Mouse (Mus musculus) stomach, postnatal 0 days (tissue): ENCODE data around the gene Lrtm1. TPM values are rescaled to one million over a fixed set of nuclear protein-coding genes. Genes with fewer than 3 reads are reported as not detected.

Experiments used
- ATAC-seq: fragments of 200-750 bp; cut with Nextera tagmentation; 2 replicates; pipeline ENCODE4 v1.8.0; 2017; ENCODE audit not compliant: low FRiP score, low TSS enrichment
- DNase-seq: peaks from one replicate; pipeline ENCODE4 v3.0.0-alpha.2; 2016; ENCODE audit warnings: low spot score
- H3K27ac ChIP-seq: fragments of 300-500 bp; sonication (generic); replicated peaks from 2 replicates; pipeline ENCODE4 v1.5.1; 2014; ENCODE audit warnings: mild to moderate bottlenecking, control low read depth
- H3K27me3 ChIP-seq: fragments of 300-500 bp; sonication (generic); 2 replicates; pipeline ENCODE4 v1.6.1; 2014; ENCODE audit warnings: low read length; ENCODE audit not compliant: control insufficient read depth, insufficient read depth
- H3K36me3 ChIP-seq: fragments of 300-500 bp; sonication (generic); 2 replicates; pipeline ENCODE4 v1.6.1; 2014; ENCODE audit warnings: low read length, mixed read lengths; ENCODE audit not compliant: control insufficient read depth, insufficient read depth
- H3K4me1 ChIP-seq: fragments of 300-500 bp; sonication (generic); replicated peaks from 2 replicates; pipeline ENCODE4 v1.6.1; 2014; ENCODE audit warnings: antibody characterized with exemption; ENCODE audit not compliant: control insufficient read depth, insufficient read depth
- H3K4me2 ChIP-seq: fragments of 300-500 bp; sonication (generic); replicated peaks from 2 replicates; pipeline ENCODE4 v1.6.1; 2014; ENCODE audit warnings: low read depth, mild to moderate bottlenecking, control low read depth, moderate library complexity
- H3K4me3 ChIP-seq: fragments of 300-500 bp; sonication (generic); 2 replicates; pipeline ENCODE4 v1.5.1; 2014; ENCODE audit warnings: low read depth, low read length, control low read depth
- H3K9ac ChIP-seq: fragments of 300-500 bp; sonication (generic); 2 replicates; pipeline ENCODE4 v1.6.1; 2014; ENCODE audit warnings: mild to moderate bottlenecking, low read length, control low read depth, mixed read lengths
- H3K9me3 ChIP-seq: fragments of 300-500 bp; sonication (generic); 2 replicates; pipeline ENCODE4 v1.6.1; 2016; ENCODE audit warnings: low read length; ENCODE audit not compliant: control insufficient read depth
- CTCF ChIP-seq: IDR thresholded peaks from 2 replicates; pipeline ENCODE4 v1.5.1; 2016; ENCODE audit warnings: antibody characterized with exemption, low read depth, mild to moderate bottlenecking, moderate library complexity
- EP300 ChIP-seq: optimal IDR thresholded peaks from 2 replicates; pipeline ENCODE3; 2016; ENCODE audit warnings: antibody characterized with exemption
- WGBS: fragments of 180-500 bp; shearing (Covaris S2); extraction: QIAGEN DNeasy Blood & Tissue Kit; methylation state at CpG from one replicate; pipeline ENCODE4 v1.1.7; 2014; 5-methylcytosine and 5-hydroxymethylcytosine counted together
- polyA plus RNA-seq: library from polyadenylated mRNA; unstranded; fragments of >200 nt; fragmentation: Nextera tagmentation; extraction: Ambion mirVana; gene quantifications from 2 replicates; pipeline ENCODE4 v1.2.1, GENCODE M21; 2015

Lrtm1 gene
- polyA plus RNA-seq = 0.05 TPM in 1 of 2 replicates, not detected in the other

GRCm38 (mm10) chr14:29017883-29018282, at the start of gene Lrtm1:
Gene Lrtm1, plus strand, starts transcription at chr14:29018208.
- Histone ChIP-seq H3K36me3 (no peaks in the 10 kb centered on the region), H3K4me2 (no peak within 1 kb of the TSS), H3K27ac (no peak within 1 kb of the TSS), H3K27me3 (no peaks in the 10 kb centered on the region), H3K9ac (no peak within 1 kb of the TSS), H3K9me3 (no peaks in the 10 kb centered on the region), H3K4me1 (no peaks in the 10 kb centered on the region), H3K4me3 (no peak within 1 kb of the TSS)
- DNase-seq (no peak), ATAC-seq (no peak)
- TF ChIP-seq EP300 (no peak), CTCF (no peak)
- WGBS = 30% methylated on average over 5 of the region's 5 CpGs

DNA sequence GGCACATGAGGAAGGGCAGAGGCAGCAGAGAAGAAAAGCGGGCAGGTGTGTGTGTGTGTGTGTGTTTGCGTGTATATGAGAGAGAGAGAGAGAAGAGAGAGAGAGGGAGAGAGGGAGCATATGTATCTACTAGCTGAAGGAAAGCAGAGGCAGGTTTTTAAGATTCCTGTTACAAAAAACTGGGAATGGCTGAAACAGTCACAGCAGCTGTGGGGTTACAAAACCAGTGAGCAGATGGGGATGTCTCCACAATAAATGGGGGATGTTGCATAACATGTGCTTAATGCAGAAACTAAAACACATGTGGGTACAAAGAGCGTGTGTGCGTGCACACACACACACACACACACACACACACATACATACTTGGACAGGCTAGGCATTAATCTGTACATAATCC, 48.8 kb upstream of the Lrtm1 start:
- Histone ChIP-seq H3K4me3 (no peak overlapping the region), H3K27me3 (no peaks in the 10 kb centered on the region), H3K36me3 (no peaks in the 10 kb centered on the region), H3K4me1 (no peaks in the 10 kb centered on the region), H3K9me3 (no peaks in the 10 kb centered on the region), H3K9ac (no peak overlapping the region), H3K27ac (no peak overlapping the region), H3K4me2 (no peak overlapping the region)
- ATAC-seq (no peak), DNase-seq (no peak)
- 77% methylated on average over 4 of the region's 4 CpGs for WGBS
- TF ChIP-seq EP300 = no peak
- no peak for TF ChIP-seq CTCF

- WGBS = 36% methylated on average over 5 of the region's 5 CpGs
- no peak overlapping the region for H3K27ac ChIP-seq
- H3K36me3 ChIP-seq = no peaks in the 10 kb centered on the region
- no peaks in the 10 kb centered on the region for H3K27me3 ChIP-seq
- no peaks in the 10 kb centered on the region for H3K4me1 ChIP-seq
- no peak overlapping the region for H3K4me3 ChIP-seq
- no peak for TF ChIP-seq CTCF
- TF ChIP-seq EP300 = no peak
- H3K9me3 ChIP-seq = no peaks in the 10 kb centered on the region
- H3K9ac ChIP-seq = no peak overlapping the region
- no peak overlapping the region for H3K4me2 ChIP-seq
- DNase-seq = no peak
- no peak for ATAC-seq
Observed at GRCm38 (mm10) chr14:28972620-28973019, 45.4 kb upstream of the Lrtm1 start.

GRCm38 (mm10) chr14:28979230-28979629, 38.8 kb upstream of the Lrtm1 start:
- Histone ChIP-seq H3K36me3 (no peaks in the 10 kb centered on the region), H3K9ac (no peak overlapping the region), H3K4me1 (no peaks in the 10 kb centered on the region), H3K4me2 (no peak overlapping the region), H3K27me3 (no peaks in the 10 kb centered on the region), H3K9me3 (no peaks in the 10 kb centered on the region), H3K4me3 (no peak overlapping the region), H3K27ac (no peak overlapping the region)
- no peak for ATAC-seq
- 84% methylated on average over 2 of the region's 2 CpGs for WGBS
- no peak for DNase-seq
- TF ChIP-seq EP300 (no peak), CTCF (no peak)

GRCm38 (mm10) chr14:28980482-28980881, 37.5 kb upstream of the Lrtm1 start:
- H3K4me3 ChIP-seq = no peak overlapping the region
- WGBS = 44% methylated on average over 3 of the region's 3 CpGs
- no peak overlapping the region for H3K4me2 ChIP-seq
- no peak for DNase-seq
- H3K36me3 ChIP-seq = no peaks in the 10 kb centered on the region
- no peak for ATAC-seq
- no peaks in the 10 kb centered on the region for H3K27me3 ChIP-seq
- no peak overlapping the region for H3K27ac ChIP-seq
- no peaks in the 10 kb centered on the region for H3K4me1 ChIP-seq
- no peaks in the 10 kb centered on the region for H3K9me3 ChIP-seq
- TF ChIP-seq CTCF (peak; percentile 54), EP300 (no peak)
- H3K9ac ChIP-seq = no peak overlapping the region

- 52% methylated on average over 2 of the region's 2 CpGs for WGBS
Observed at GRCm38 (mm10) chr14:28984276-28984675, 33.7 kb upstream of the Lrtm1 start.

More at GRCm38 (mm10) chr14:28984276-28984675, 33.7 kb upstream of the Lrtm1 start:
- Histone ChIP-seq H3K36me3 (no peaks in the 10 kb centered on the region), H3K27me3 (no peaks in the 10 kb centered on the region), H3K27ac (no peak overlapping the region), H3K4me1 (no peaks in the 10 kb centered on the region), H3K4me3 (no peak overlapping the region), H3K9me3 (no peaks in the 10 kb centered on the region), H3K9ac (no peak overlapping the region), H3K4me2 (no peak overlapping the region)
- no peak for ATAC-seq
- no peak for TF ChIP-seq CTCF
- no peak for TF ChIP-seq EP300
- DNase-seq = no peak
